Mouse (Mus musculus) telencephalon, adult 2 months (tissue): ENCODE data around the gene Lag3.

Experiments used
- DNase-seq: peaks from one replicate; pipeline ENCODE4 v3.0.0-alpha.2; 2011; ENCODE audit warnings: low read depth, low spot score

The Lag3 gene

GRCm38 (mm10) chr6:124920318-124921085, 9.0 kb upstream of the Lag3 start:
- no peak for DNase-seq

GRCm38 (mm10) chr6:124919695-124920317, 8.3 kb upstream of the Lag3 start, which contains the start of gene Ptms:
Gene Ptms, minus strand, starts transcription at chr6:124920103.
- peak; percentile 98 for DNase-seq

- no peak for DNase-seq
Observed at GRCm38 (mm10) chr6:124918890-124919627, 7.6 kb upstream of the Lag3 start.

GRCm38 (mm10) chr6:124918331-124918690, 6.8 kb upstream of the Lag3 start:
- no peak for DNase-seq

GRCm38 (mm10) chr6:124917518-124918330, 6.2 kb upstream of the Lag3 start:
- peak; percentile 97 for DNase-seq

GRCm38 (mm10) chr6:124916695-124917517, 5.4 kb upstream of the Lag3 start:
- DNase-seq: no peak

GRCm38 (mm10) chr6:124915942-124916694, 4.6 kb upstream of the Lag3 start:
- DNase-seq: peak; percentile 83

- DNase-seq: no peak
Observed at GRCm38 (mm10) chr6:124915160-124915941, 3.8 kb upstream of the Lag3 start.

- no peak for DNase-seq
Observed at GRCm38 (mm10) chr6:124914511-124914910, 3.0 kb upstream of the Lag3 start.

GRCm38 (mm10) chr6:124913721-124914285, 2.3 kb upstream of the Lag3 start:
- no peak for DNase-seq

GRCm38 (mm10) chr6:124913214-124913613, 1.7 kb upstream of the Lag3 start:
- no peak for DNase-seq

- no peak for DNase-seq
Observed at GRCm38 (mm10) chr6:124910032-124910431, 1.5 kb downstream of the Lag3 start.

- no peak for DNase-seq
Observed at GRCm38 (mm10) chr6:124907767-124908166, 3.7 kb downstream of the Lag3 start.

GRCm38 (mm10) chr6:124904991-124905860, 6.3 kb downstream of the Lag3 start:
- DNase-seq: no peak

- peak; percentile 92 for DNase-seq
Observed at GRCm38 (mm10) chr6:124904161-124904981, 7.1 kb downstream of the Lag3 start.

GRCm38 (mm10) chr6:124903580-124904151, 7.8 kb downstream of the Lag3 start:
- peak; percentile 77 for DNase-seq

- no peak for DNase-seq
Observed at GRCm38 (mm10) chr6:124901851-124902250, 9.7 kb downstream of the Lag3 start.
